Mouse (Mus musculus) hindbrain, embryonic 16.5 days (tissue): ENCODE data around the gene Rnf123. TPM values are rescaled to one million over a fixed set of nuclear protein-coding genes. Genes with fewer than 3 reads are reported as not detected.

Experiments
- ATAC-seq: fragments of 200-750 bp; cut with Nextera tagmentation; 2 replicates; pipeline ENCODE4 v1.8.0; 2017; ENCODE audit warnings: moderate TSS enrichment, moderate library complexity
- H3K27ac ChIP-seq: fragments of 300-500 bp; sonication (generic); 2 replicates; pipeline ENCODE4 v1.5.1; 2014; ENCODE audit warnings: low read depth, mild to moderate bottlenecking, control low read depth, low read length, moderate library complexity
- H3K27me3 ChIP-seq: fragments of 300-500 bp; sonication (generic); replicated peaks from 2 replicates; pipeline ENCODE4 v1.6.1; 2014; ENCODE audit warnings: low read length; ENCODE audit not compliant: control insufficient read depth, insufficient read depth
- H3K36me3 ChIP-seq: fragments of 300-500 bp; sonication (generic); 2 replicates; pipeline ENCODE4 v1.6.1; 2014; ENCODE audit warnings: mild to moderate bottlenecking, low read length, moderate library complexity, mixed read lengths; ENCODE audit not compliant: control insufficient read depth, insufficient read depth
- H3K4me1 ChIP-seq: fragments of 300-500 bp; sonication (generic); 2 replicates; pipeline ENCODE4 v1.6.1; 2014; ENCODE audit warnings: low read depth, low read length; ENCODE audit not compliant: control insufficient read depth, insufficient read depth
- H3K4me2 ChIP-seq: fragments of 300-500 bp; sonication (generic); 2 replicates; pipeline ENCODE4 v1.6.1; 2014; ENCODE audit warnings: mild to moderate bottlenecking, low read length, control low read depth, moderate library complexity
- H3K4me3 ChIP-seq: fragments of 300-500 bp; sonication (generic); 2 replicates; pipeline ENCODE4 v1.5.1; 2014; ENCODE audit warnings: mild to moderate bottlenecking, low read length, control low read depth, moderate library complexity
- H3K9ac ChIP-seq: fragments of 300-500 bp; sonication (generic); 2 replicates; pipeline ENCODE4 v1.6.1; 2014; ENCODE audit warnings: low read depth, mild to moderate bottlenecking, control low read depth, low read length, moderate library complexity
- H3K9me3 ChIP-seq: fragments of 300-500 bp; sonication (generic); 2 replicates; pipeline ENCODE4 v1.6.1; 2014; ENCODE audit warnings: mild to moderate bottlenecking, low read length, moderate library complexity; ENCODE audit not compliant: control insufficient read depth
- WGBS: fragments of 180-500 bp; shearing (Covaris S2); extraction: QIAGEN DNeasy Blood & Tissue Kit; methylation state at CpG from one replicate; pipeline ENCODE4 v1.1.7; 2014; 5-methylcytosine and 5-hydroxymethylcytosine counted together
- polyA plus RNA-seq: library from polyadenylated mRNA; unstranded; fragments of >200 nt; fragmentation: Nextera tagmentation; extraction: Ambion mirVana; gene quantifications from 2 replicates; pipeline ENCODE4 v1.2.1, GENCODE M21; 2015

The Rnf123 gene
- polyA plus RNA-seq, 1 experiment from 2014 or later, result 47.6 TPM

DNA sequence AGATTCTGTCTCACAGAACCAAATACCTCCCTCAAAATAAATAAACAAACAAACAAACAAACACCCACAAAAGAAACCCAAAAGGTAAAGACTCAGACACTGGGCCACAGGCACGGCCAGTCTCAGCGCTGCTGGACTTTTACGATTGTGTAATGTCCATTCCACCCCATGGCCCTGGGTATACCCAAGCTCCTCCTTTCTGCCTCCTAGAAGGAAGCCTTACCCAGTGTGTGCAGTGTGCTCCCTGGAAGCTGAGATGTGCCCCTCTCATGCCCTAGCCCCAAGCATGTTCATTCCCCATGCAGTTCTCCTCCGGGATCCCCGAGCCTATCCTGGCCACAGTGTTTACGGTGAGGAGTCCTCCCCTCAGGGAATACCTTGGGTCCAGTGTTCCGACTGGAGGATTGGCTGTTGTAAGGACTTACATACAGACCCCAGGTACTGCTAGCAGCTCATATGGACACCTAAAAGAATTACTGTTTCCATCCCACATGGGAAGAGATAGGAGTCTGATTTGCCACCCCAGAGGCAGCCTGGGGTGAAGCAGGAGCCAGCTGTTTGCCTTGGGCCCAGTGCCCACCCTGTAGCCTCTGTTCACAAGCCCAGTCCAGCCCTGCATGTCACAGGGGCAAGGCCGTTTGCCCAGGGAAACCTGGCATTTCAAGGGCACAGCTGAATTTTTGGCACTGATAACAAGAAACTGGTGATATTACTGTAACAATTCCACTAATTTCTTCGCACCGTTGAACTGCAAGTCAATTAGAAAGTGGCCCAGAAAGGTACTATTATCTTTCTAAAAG lies 38.2 kb upstream of the Rnf123 start:
- 87% methylated on average over 10 of the region's 10 CpGs for WGBS
- ATAC-seq, result no peak
- H3K4me1 ChIP-seq, result no peaks in the 10 kb centered on the region
- no peak overlapping the region for H3K4me3 ChIP-seq
- 0 out of 2 replicates have a peak, but pooled peaks cover 5% of the 10 kb centered on the region for H3K36me3 ChIP-seq
- H3K4me2 ChIP-seq, result no peak overlapping the region
- no peaks in the 10 kb centered on the region for H3K9me3 ChIP-seq
- H3K27ac ChIP-seq, result no peak overlapping the region
- H3K9ac ChIP-seq, result no peak overlapping the region
- H3K27me3 ChIP-seq, result no peaks in the 10 kb centered on the region

DNA sequence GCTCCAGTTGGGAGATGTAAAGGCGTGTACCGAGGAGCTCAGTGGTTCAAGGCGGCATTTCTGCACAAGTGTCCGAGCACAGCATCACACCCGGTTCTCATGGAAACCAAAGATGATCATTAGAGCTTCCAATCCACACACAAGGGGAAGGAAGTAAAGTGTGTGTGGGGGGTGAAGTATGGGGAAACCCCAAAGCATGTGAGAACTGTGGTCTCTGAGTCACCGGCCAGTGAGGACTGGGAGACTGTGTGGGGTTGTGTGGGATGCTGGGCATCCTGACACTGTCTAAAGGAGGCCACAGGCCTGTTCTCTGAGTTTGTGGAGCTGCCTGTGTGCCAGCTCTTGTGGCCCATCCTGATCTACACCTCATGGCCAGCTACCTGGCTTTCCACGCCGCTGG lies 37.5 kb upstream of the Rnf123 start:
- H3K36me3 ChIP-seq, result peaks cover 5% of the 10 kb centered on the region; the same call in 1 of the 2 replicates
- H3K4me2 ChIP-seq, result no peak overlapping the region
- WGBS, result 92% methylated on average over 8 of the region's 8 CpGs
- no peak overlapping the region for H3K27ac ChIP-seq
- no peak overlapping the region for H3K4me3 ChIP-seq
- H3K27me3 ChIP-seq, result no peaks in the 10 kb centered on the region
- no peaks in the 10 kb centered on the region for H3K4me1 ChIP-seq
- no peaks in the 10 kb centered on the region for H3K9me3 ChIP-seq
- no peak overlapping the region for H3K9ac ChIP-seq
- ATAC-seq, result no peak

DNA sequence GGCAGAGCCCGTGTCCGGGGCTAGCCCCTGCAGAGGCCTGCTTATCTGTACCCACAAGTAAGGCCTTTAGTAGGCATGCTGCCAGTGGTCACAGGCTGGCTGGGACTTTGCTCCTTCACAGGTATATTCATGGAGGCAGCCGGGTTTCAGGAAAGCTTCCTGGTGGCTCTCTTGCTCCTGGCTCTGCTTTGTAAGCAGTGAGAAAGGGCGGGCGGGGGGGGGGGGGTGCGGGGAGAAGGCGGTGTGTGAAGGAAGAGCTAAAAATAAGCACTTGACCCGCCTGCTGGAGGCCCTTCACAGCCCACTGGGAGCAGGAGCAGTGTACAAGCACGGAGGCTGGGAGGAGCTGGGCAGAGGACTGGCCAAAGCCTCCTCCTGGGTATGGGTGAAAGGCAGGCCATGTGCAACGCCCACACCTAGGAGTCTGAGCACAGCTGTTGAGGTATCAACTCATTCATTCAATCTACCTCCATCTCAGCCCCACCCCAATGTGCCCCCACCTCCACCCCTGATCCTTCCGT lies 36.8 kb upstream of the Rnf123 start:
- H3K4me2 ChIP-seq, result no peak overlapping the region
- no peak overlapping the region for H3K4me3 ChIP-seq
- H3K27me3 ChIP-seq, result no peaks in the 10 kb centered on the region
- no peaks in the 10 kb centered on the region for H3K4me1 ChIP-seq
- no peak overlapping the region for H3K27ac ChIP-seq
- no peak for ATAC-seq
- H3K36me3 ChIP-seq, result peaks cover 10% of the 10 kb centered on the region
- WGBS, result 62% methylated on average over 11 of the region's 11 CpGs
- H3K9me3 ChIP-seq, result no peaks in the 10 kb centered on the region
- no peak overlapping the region for H3K9ac ChIP-seq

DNA sequence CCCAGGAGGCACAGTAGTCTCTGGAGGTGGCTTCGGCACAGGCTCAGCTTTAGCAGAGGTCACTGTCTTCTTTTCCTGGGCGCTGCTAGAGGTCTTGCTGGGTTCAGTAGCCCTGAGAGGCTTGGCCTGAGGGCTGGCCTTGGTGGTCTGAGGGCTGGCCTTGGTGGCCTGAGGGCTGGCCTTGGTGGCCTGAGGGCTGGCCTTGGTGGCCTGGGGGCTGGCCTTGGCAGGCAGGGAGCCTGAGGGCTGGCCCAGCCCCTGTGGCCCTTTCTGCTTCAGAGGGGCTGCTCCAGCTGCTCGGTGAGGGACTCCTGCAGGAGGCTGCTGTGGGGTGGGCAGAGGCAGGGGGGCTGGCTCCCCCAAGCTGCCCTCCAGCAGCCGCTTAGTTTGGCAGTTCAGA lies 34.0 kb upstream of the Rnf123 start:
- 64% methylated on average over 4 of the region's 4 CpGs for WGBS
- Histone ChIP-seq H3K36me3 (peaks cover 29% of the 10 kb centered on the region), H3K4me1 (no peaks in the 10 kb centered on the region), H3K9ac (no peak overlapping the region), H3K9me3 (no peaks in the 10 kb centered on the region), H3K27me3 (no peaks in the 10 kb centered on the region), H3K27ac (no peak overlapping the region), H3K4me3 (no peak overlapping the region), H3K4me2 (no peak overlapping the region)
- no peak for ATAC-seq

DNA sequence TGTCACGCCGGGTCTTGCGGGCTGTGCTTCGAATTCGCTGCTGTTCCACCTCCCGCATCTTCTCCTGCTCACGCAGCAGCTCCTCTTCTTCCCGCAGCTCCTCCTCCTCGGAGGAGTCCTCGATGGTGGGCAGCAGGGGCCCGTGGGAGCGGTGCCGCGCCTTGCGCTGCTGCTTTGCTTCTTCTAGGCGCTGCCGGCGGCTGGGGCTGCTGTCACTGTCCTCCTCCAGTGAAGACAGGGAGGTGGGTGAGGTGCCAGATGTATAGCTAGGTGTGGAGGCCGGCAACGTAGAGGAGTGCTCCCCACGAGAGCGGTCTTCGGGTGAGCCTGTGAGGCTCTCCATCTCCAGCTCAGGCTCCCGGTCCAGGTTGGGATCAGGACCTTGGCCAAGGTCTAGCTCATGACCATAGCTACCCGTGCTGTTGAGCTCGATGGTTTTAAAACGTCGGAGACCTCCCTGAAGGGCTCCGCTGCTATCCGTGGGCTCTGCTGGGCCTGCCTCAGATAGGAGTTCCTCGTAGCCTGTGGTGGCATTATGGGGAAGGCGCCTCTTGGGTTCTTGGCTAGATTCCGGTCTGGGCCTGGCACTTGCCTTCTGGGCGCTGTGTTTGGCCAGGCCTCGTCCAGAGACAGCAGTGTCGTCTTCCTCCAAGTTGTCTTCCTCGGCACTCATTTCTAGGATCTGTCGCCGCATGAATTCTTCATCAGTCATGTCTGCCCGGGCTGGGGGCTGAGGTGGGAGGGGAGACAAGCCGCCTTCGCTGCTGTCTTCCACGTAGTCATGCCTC lies 32.3 kb upstream of the Rnf123 start:
- Histone ChIP-seq H3K4me1 (peaks cover 9% of the 10 kb centered on the region), H3K4me2 (no peak overlapping the region), H3K9me3 (no peaks in the 10 kb centered on the region), H3K36me3 (peaks cover 31% of the 10 kb centered on the region), H3K4me3 (no peak overlapping the region), H3K9ac (no peak overlapping the region), H3K27me3 (no peaks in the 10 kb centered on the region), H3K27ac (no peak overlapping the region)
- no peak for ATAC-seq
- WGBS, result 76% methylated on average over 43 of the region's 43 CpGs

DNA sequence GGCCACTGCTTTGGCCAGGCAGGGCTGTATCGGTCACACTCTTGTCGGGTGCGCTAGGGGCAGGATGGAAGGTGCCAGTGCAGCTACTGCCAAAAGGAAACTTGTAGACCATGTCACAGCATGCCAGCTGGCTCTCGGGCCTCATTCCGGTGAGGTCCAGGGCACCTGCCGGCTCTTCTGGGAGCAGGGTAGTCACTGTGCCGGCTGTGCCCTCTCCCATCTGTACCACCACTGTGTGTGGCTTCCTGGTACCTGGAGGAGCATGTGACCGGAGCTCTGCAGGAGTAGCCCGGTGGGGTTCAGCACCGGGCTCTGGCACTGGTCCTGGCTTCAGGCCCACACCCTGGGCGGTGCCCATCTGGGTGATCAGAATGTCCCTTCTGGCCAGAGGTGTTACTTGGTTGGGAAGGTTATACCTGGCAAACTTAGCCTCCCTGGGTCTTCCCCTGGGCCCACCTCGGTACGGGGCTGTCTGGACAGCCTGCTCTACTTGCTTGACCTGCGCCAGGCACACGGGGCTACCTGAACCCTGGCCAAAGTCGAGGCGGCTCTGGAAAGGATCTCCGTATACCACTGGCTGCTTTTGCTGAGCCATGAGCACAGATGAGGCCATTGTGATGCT lies 29.7 kb upstream of the Rnf123 start:
- H3K36me3 ChIP-seq, result peaks cover 31% of the 10 kb centered on the region
- H3K27me3 ChIP-seq, result no peaks in the 10 kb centered on the region
- H3K4me2 ChIP-seq, result no peak overlapping the region
- 84% methylated on average over 18 of the region's 18 CpGs for WGBS
- no peak overlapping the region for H3K9ac ChIP-seq
- no peak overlapping the region for H3K27ac ChIP-seq
- H3K4me1 ChIP-seq, result peaks cover 9% of the 10 kb centered on the region
- no peak overlapping the region for H3K4me3 ChIP-seq
- H3K9me3 ChIP-seq, result no peaks in the 10 kb centered on the region
- no peak for ATAC-seq

DNA sequence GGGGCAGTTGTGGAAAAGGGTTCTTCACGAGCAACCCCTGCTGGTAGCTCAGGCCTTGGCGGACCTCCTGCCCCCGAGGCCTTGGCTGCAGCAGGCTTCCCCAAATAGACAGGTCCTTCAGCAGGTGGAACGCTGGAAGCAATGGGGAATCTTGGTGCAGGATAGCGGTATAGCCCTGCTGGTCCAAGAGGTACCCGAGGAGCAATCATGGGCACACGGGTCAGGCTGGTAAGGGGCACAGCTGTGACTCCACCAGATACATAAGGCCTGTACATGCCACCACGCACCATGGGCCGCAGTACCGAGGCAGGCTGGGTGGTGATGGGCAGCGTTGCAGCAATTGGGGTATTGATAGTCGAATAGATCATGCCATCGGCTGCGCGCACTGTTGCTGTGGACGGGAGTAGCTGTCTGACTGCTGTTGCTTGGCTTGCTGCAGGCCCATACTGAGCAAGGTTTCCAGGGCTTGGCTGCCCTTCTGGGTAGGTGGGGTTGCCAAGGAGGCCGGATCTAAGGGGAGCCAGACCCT lies 28.5 kb upstream of the Rnf123 start:
- Histone ChIP-seq H3K4me2 (peak overlapping the region; percentile 44), H3K4me1 (peaks cover 9% of the 10 kb centered on the region), H3K4me3 (no peak overlapping the region), H3K27ac (no peak overlapping the region), H3K36me3 (peaks cover 28% of the 10 kb centered on the region), H3K9me3 (no peaks in the 10 kb centered on the region), H3K9ac (peak overlapping the region; percentile 43), H3K27me3 (no peaks in the 10 kb centered on the region)
- no peak for ATAC-seq
- 70% methylated on average over 17 of the region's 17 CpGs for WGBS

DNA sequence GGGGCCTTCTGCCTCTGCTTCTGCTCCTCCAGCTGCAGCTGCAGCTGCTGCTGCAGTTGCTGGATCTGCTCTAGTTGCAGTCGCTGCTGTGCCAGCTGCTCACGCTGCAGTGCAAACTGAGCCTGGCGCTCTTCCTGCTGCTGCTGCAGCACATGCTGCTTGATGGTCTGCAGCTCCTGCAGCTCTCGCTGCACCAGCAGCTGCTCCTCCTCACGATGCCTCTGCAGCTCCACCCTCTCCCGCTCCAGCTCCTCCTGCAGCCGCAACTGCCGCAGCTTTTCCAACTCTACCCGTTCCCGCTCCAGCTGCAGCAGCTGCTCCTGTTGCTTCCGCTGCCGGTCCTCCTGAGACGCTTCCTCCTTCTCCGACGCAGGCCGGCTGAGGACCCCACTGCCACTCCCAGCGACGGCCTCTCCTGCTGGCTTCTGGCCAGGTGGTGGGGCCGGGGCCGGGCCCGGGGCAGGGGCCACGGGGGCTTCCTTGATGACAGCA lies 28.0 kb upstream of the Rnf123 start:
- peak; percentile 18; the same call in 1 of the 2 replicates for ATAC-seq
- H3K9ac ChIP-seq, result peak overlapping the region; percentile 43
- peak overlapping the region; percentile 44 for H3K4me2 ChIP-seq
- peaks cover 28% of the 10 kb centered on the region for H3K36me3 ChIP-seq
- 13% methylated on average over 22 of the region's 22 CpGs for WGBS
- peak overlapping the region; percentile 29; the same call in 1 of the 2 replicates for H3K27ac ChIP-seq
- H3K27me3 ChIP-seq, result no peaks in the 10 kb centered on the region
- H3K4me1 ChIP-seq, result peaks cover 9% of the 10 kb centered on the region
- no peak overlapping the region for H3K4me3 ChIP-seq
- no peaks in the 10 kb centered on the region for H3K9me3 ChIP-seq
